Mouse (Mus musculus) olfactory bulb, adult 2 months (tissue): ENCODE data around the gene B3gat2. TPM values are rescaled to one million over a fixed set of nuclear protein-coding genes. Genes with fewer than 3 reads are reported as not detected.
A peak's percentile ranks its signal among the peaks of the same experiment; 100 is the strongest.

Source experiments
- H3K27ac ChIP-seq: fragments of 200-500 bp; 2 replicates; pipeline ENCODE4 v1.5.1; 2012; ENCODE audit warnings: low read depth, low read length; ENCODE audit not compliant: insufficient read depth
- H3K4me1 ChIP-seq: fragments of 200-500 bp; 2 replicates; pipeline ENCODE4 v1.6.1; 2012; ENCODE audit warnings: low read length; ENCODE audit not compliant: control insufficient read depth, insufficient read depth
- H3K4me3 ChIP-seq: fragments of 200-500 bp; 2 replicates; pipeline ENCODE4 v1.5.1; 2012; ENCODE audit warnings: mild to moderate bottlenecking, low read depth, low read length, moderate library complexity; ENCODE audit not compliant: insufficient read depth
- CTCF ChIP-seq: fragments of 200-500 bp; IDR thresholded peaks from 2 replicates; pipeline ENCODE4 v1.5.1; 2012; ENCODE audit warnings: low read depth, mild to moderate bottlenecking, low read length, moderate library complexity; ENCODE audit not compliant: insufficient read depth
- POLR2A ChIP-seq: fragments of 200-500 bp; IDR thresholded peaks from 2 replicates; pipeline ENCODE4 v1.6.1; 2012; ENCODE audit warnings: mild to moderate bottlenecking, low read depth, low read length, moderate library complexity; ENCODE audit not compliant: insufficient read depth
- WGBS: fragments of 180-500 bp; shearing (Covaris S2); methylation state at CpG from one replicate; pipeline ENCODE4 v1.1.7; 2018; 5-methylcytosine and 5-hydroxymethylcytosine counted together
- polyA plus RNA-seq: library from polyadenylated mRNA; stranded (reverse); fragments of >200 nt; gene quantifications from 2 replicates; pipeline ENCODE4 v1.2.4, GENCODE M21; 2012; ENCODE audit warnings: low replicate concordance; ENCODE audit not compliant: missing spikeins, insufficient read depth, insufficient read length

Gene B3gat2
- not detected in 2 replicates for polyA plus RNA-seq

DNA sequence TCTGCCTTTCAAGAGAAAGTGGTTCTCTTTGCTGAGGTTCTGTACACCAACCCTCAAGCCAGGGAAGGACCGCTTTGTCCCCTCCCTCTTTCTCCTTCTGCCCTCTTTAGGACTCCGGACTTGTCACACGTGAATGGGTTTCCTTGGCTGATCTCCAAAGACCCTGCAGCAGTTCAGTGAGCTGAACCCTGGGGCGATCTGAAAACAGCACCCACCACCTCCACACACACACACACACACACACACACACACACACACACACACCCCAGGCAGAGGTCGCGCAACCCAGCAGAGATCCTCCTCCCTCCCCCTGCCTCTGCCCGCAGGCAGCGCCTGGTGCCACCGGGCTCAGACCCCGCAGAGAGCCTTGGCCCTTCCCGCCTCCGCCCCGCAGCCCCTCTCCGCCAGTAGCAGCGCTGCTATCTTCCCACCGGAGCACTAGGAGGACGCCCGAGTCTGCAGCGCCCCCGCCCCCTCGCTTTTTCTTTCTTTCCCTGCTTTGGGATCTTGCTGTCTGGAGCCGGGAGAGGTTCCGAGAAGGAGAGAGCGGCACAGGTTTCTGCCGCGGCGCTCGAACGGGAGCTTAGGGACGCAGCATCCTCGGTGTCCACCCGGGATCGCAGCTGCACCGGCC is at the start of gene B3gat2:
B3gat2 (plus strand) TSS at position 252 of the 634 bp plus-strand sequence.
- Histone ChIP-seq H3K4me1 (peaks cover 13% of the 10 kb centered on the region), H3K27ac (no peak within 1 kb of the TSS), H3K4me3 (peak within 1 kb of the TSS; percentile 58)
- TF ChIP-seq CTCF, result no peak
- TF ChIP-seq POLR2A, result 0 out of 2 replicates have a peak, but pooled peaks have one; percentile 17
- under 1% methylated on average over 34 of the region's 34 CpGs for WGBS

- 90% methylated on average over 8 of the region's 8 CpGs for WGBS
- TF ChIP-seq POLR2A (no peak), CTCF (no peak)
- peaks cover 2% of the 10 kb centered on the region; the same call in 1 of the 2 replicates for H3K4me1 ChIP-seq
- H3K4me3 ChIP-seq, result no peak overlapping the region
- H3K27ac ChIP-seq, result no peak overlapping the region
These were observed 41.2 kb upstream of the B3gat2 start for GRCm38 (mm10) chr1:23720326-23720725.

DNA sequence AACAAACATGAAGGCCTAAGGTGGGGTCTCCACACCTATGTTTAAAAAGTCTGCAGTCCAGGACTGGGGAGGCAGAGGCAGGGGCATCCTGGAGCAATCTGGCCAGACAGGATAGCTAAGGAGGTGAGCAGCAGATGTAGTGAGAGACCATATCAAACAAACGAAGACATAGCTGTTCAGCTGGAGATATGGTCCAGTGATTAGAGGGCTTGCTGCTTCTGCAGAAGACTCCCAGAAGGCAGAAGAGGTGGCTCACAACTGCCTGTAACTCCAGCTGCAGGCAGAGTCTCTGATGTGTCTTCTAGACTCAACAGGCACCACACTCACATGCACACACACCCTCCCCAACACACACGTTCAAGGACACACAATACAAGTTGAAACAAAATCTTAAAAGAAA is 40.5 kb upstream of the B3gat2 start:
- H3K4me3 ChIP-seq, result no peak overlapping the region
- H3K27ac ChIP-seq, result no peak overlapping the region
- peaks cover 2% of the 10 kb centered on the region; the same call in 1 of the 2 replicates for H3K4me1 ChIP-seq
- TF ChIP-seq CTCF, result no peak
- WGBS, result 82% methylated on average over 2 of the region's 2 CpGs

DNA sequence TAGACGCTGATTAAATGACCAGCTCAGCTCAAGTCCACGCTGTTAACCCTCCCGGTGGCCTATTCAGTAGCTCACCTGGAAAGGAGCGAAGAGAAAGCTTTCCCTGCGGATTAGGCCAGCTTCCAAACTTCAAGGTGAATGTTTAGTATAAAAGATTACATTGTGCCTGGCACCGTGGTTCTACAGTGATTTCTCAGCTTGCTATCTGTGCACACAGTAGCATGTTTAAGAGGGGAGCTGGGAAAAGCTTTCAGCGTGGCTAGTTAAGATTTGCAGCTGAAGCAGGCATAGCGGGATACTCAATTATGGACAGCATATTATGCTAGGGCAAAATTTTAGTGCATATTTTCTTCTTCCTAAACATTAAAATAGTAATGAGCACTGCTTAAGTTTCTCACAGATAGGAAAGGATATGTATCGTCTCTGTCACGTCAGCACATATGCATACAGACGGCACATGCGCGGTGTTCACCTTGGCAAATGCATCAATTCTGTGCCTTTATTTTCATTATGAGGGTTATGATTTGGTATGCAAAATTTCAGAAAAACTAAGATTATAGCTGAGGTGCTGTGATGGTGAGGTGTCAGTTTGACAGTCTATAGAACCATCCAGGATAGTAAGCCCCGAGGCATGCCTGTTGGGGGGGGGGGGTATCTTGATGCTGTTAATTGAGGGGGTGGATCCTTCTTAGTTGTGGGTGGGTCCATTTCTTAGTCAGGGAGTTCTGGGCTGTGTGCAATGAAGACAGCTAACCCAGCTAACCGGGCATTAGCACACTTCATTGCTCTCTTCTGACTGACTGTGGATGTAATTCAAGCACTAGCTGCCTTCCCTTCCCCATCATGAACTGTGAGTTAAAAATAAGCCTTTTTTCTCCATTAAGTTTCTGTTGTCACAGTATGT is 38.8 kb upstream of the B3gat2 start:
- 64% methylated on average over 15 of the region's 15 CpGs for WGBS
- TF ChIP-seq POLR2A (no peak), CTCF (no peak)
- peaks cover 2% of the 10 kb centered on the region; the same call in 1 of the 2 replicates for H3K4me1 ChIP-seq

DNA sequence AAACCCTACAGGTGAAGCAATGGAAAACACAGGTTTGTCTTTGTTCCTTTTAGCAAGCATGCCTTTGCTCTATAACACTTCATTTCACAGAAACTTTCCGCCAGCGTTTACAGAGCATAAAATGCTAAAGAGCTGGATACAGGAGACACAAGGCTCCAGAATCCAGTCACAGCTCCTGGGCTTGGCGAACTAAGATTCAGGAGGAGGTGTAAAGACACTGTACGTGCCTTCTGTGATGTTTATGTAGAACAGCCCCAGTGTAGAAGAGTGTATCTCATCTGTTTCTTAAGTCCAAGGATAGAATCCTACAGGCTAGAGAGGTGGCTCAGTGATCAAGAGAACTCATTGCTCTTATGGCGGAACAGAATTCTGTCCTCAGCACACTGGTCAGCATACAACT is 30.2 kb upstream of the B3gat2 start:
- Histone ChIP-seq H3K4me1 (no peaks in the 10 kb centered on the region), H3K27ac (no peak overlapping the region), H3K4me3 (no peak overlapping the region)
- TF ChIP-seq CTCF (no peak), POLR2A (no peak)
- WGBS, result 89% methylated on average over 5 of the region's 5 CpGs

More for the DNA sequence above, 38.8 kb upstream of the B3gat2 start:
- no peak overlapping the region for H3K4me3 ChIP-seq
- no peak overlapping the region for H3K27ac ChIP-seq

DNA sequence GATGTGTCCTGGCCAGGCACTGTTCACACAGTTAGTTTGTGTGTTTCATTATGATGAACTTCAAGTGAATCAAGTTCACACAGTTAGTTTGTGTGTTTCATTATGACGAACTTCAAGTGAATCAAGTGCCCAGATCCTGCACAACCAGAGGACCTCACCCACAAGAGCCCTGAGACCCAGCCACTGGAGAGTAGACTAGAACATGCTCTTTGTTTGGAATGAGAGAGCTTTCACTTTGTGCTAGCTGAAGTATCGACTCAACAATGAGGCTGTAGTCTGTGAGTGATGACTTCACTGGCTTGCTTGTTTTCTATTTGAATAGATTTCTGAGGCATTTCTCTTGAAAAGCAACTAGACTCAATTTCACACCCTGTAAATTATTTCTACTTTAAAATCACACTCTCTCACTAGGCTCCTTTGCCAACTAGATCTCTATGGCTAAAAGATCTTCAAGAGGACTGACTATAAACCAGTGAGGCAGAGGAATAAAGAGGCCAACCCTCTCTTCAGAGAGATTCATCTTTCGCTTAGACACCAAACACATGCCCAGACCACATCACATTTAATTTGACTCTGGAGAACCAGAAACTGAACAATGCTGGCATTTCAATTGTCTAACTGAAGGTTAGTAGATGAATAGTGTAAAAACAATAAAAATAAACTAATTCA is 10.6 kb upstream of the B3gat2 start:
- TF ChIP-seq CTCF (no peak), POLR2A (no peak)
- Histone ChIP-seq H3K4me3 (no peak overlapping the region), H3K4me1 (no peaks in the 10 kb centered on the region), H3K27ac (no peak overlapping the region)
- 52% methylated on average over 3 of the region's 3 CpGs for WGBS

- no peak overlapping the region for H3K4me3 ChIP-seq
- TF ChIP-seq CTCF (no peak), POLR2A (no peak)
- H3K27ac ChIP-seq, result no peak overlapping the region
- WGBS, result 83% methylated on average over 2 of the region's 2 CpGs
- no peaks in the 10 kb centered on the region for H3K4me1 ChIP-seq
These were observed 8.5 kb upstream of the B3gat2 start for GRCm38 (mm10) chr1:23753091-23753490.

- no peak overlapping the region for H3K27ac ChIP-seq
- no peak overlapping the region for H3K4me3 ChIP-seq
- no peaks in the 10 kb centered on the region for H3K4me1 ChIP-seq
- 96% methylated on average over 6 of the region's 6 CpGs for WGBS
- TF ChIP-seq POLR2A, result no peak
- TF ChIP-seq CTCF, result no peak
These were observed 8.0 kb upstream of the B3gat2 start for GRCm38 (mm10) chr1:23753591-23753990.
